Mouse (Mus musculus) limb, embryonic 13.5 days (tissue): ENCODE results near the gene Gm21964. TPM values are rescaled to one million over a fixed set of nuclear protein-coding genes. Genes with fewer than 3 reads are reported as not detected.

ENCODE experiments used
- polyA plus RNA-seq: library from polyadenylated mRNA; unstranded; fragments of >200 nt; fragmentation: Nextera tagmentation; extraction: Ambion mirVana; gene quantifications from 2 replicates; pipeline ENCODE4 v1.2.1, GENCODE M21; 2015

Gene Gm21964
- polyA plus RNA-seq, 1 experiment from 2014 or later = not detected

Other genes starting within 250 kb of the Gm21964 start
- 4.2 and 4.4 TPM in 2 replicates for gene Phlpp2, start 232.7 kb upstream of the Gm21964 start, polyA plus RNA-seq
- 0.97 and 1.4 TPM in 2 replicates for gene Marveld3, start 139.0 kb upstream of the Gm21964 start, polyA plus RNA-seq
- not detected in 2 replicates for gene Tat, start 110.8 kb upstream of the Gm21964 start, polyA plus RNA-seq
- gene Chst4, start 61.5 kb upstream of the Gm21964 start, polyA plus RNA-seq = not detected in 2 replicates
- gene Zfp612, start 21.5 kb upstream of the Gm21964 start, polyA plus RNA-seq = 12.5 and 12.6 TPM in 2 replicates
- not detected in 2 replicates for gene Gm17720, start 1.5 kb downstream of the Gm21964 start, polyA plus RNA-seq
- 4.0 and 4.1 TPM in 2 replicates for gene Calb2, start 67.0 kb downstream of the Gm21964 start, polyA plus RNA-seq
- 7.6 and 8.0 TPM in 2 replicates for gene Cmtr2, start 114.5 kb downstream of the Gm21964 start, polyA plus RNA-seq
- 0.28 and 0.31 TPM in 2 replicates for gene Hydin, start 165.8 kb downstream of the Gm21964 start, polyA plus RNA-seq